Mouse (Mus musculus) thymus, adult 2 months (tissue): ENCODE measurements around the gene Spon1.

Experiments
- CTCF ChIP-seq: fragments of 200-500 bp; IDR thresholded peaks from 2 replicates; pipeline ENCODE4 v1.5.1; 2012; ENCODE audit warnings: mild to moderate bottlenecking, control low read depth, low read length, moderate library complexity, borderline replicate concordance; ENCODE audit not compliant: control insufficient read depth, poor library complexity, insufficient read depth; ENCODE audit errors: extremely low read depth
- POLR2A ChIP-seq: fragments of 200-500 bp; IDR thresholded peaks from 2 replicates; pipeline ENCODE4 v1.6.1; 2012; ENCODE audit warnings: mild to moderate bottlenecking, low read length, control low read depth, moderate library complexity; ENCODE audit not compliant: control insufficient read depth, poor library complexity, insufficient read depth; ENCODE audit errors: extremely low read depth

DNA sequence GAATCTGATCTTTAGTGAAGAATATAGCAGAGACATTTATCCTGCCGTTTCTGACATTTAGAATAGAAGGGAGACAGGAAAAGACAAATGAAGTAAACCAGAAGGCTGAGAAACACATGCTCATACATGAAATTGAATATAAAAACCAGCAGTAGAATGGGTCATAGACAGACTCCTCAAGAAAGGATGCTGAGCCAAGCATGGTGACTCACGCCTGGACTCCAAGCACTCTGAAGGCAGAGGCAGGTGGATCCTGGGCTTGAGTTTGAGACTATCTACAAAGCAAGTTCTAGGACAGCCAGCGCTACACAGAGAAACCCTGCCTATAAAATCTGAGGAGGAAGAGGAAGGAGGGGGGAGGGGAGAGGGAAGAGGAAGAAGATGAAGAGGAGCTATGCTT is 324.4 kb downstream of the Spon1 start:
- TF ChIP-seq POLR2A (no peak), CTCF (no peak)
